In genomic region chr3:131347831-131348578, GRCm38 (mm10) we compare ENCODE assay signal across 9 mouse cellular contexts. TPM values are rescaled to one million over a fixed set of nuclear protein-coding genes. Genes with fewer than 3 reads are reported as not detected.
A peak's percentile ranks its signal among the peaks of the same experiment; 100 is the strongest.
DNase-seq lines count a peak whose midpoint lies in the region; TF ChIP-seq lines count a peak whose summit lies in the region.
"Had no signal": no experiment of that assay in that cellular context is flagged by ENCODE, and none has a peak within 500 bp of the region (broad histone marks: within the 10 kb centered on the region; RNA-seq: fewer than 3 reads in every experiment).

No protein-coding gene starts in this region.

- no peaks in the 10 kb centered on the region for H3K9me3 ChIP-seq in MEL (replicated peaks; ENCODE audit: insufficient read depth, low read length)
- H3K9me3 ChIP-seq: neural tube, embryonic 13.5 days had no signal

- no peaks in the 10 kb centered on the region for H3K4me1 ChIP-seq in MEL (ENCODE audit: control insufficient read depth in 1 of 2, insufficient read depth in 2 of 2, low read length in 2 of 2)
- H3K4me1 ChIP-seq: neural tube, embryonic 13.5 days had no signal

- intact Hi-C loops in left cerebral cortex, adult 2 months (cut with DNase I) = no loop called here

- H3K9ac ChIP-seq in MEL (ENCODE audit: control insufficient read depth, low read depth, low read length, poor library complexity, severe bottlenecking) = no peak overlapping the region
- H3K9ac ChIP-seq: neural tube, embryonic 13.5 days had no signal

- peak; percentile 56 for TF ChIP-seq RAD21 in MEL (IDR thresholded peaks at IDR 0.05; ENCODE audit: low read depth, low read length)

- TF ChIP-seq POLR2A in MEL (IDR thresholded peaks at IDR 0.05; ENCODE audit: control insufficient read depth in 1 of 2, insufficient read depth in 1 of 2, low read depth in 1 of 2, low read length in 2 of 2, poor library complexity in 1 of 2) = no peak

- H3K36me3 ChIP-seq in MEL (ENCODE audit: control insufficient read depth in 1 of 2, insufficient read depth in 2 of 2, low read length in 2 of 2) = no peaks in the 10 kb centered on the region
- H3K36me3 ChIP-seq: neural tube, embryonic 13.5 days had no signal

- H3K27me3 ChIP-seq in MEL (ENCODE audit: control insufficient read depth in 1 of 2, insufficient read depth in 2 of 2, low read length in 2 of 2) = peaks cover 0 to 2% of the 10 kb centered on the region in 2 experiments; a peak in 1 of 4 replicates
- H3K27me3 ChIP-seq: neural tube, embryonic 13.5 days had no signal

- no peak overlapping the region for H3K27ac ChIP-seq in left cerebral cortex, adult 2 months
- H3K27ac ChIP-seq in MEL (ENCODE audit: control insufficient read depth, low read depth, low read length) = no peak overlapping the region
- H3K27ac ChIP-seq: neural tube, embryonic 13.5 days had no signal

- no peak for TF ChIP-seq EP300 in MEL (IDR thresholded peaks at IDR 0.05; ENCODE audit: low read depth in 1 of 2, low read length in 2 of 2)

- H3K79me2 ChIP-seq in MEL (ENCODE audit: control insufficient read depth, insufficient read depth, low read length, poor library complexity) = no peaks in the 10 kb centered on the region

- no peak for DNase-seq in left cerebral cortex, adult 2 months (ENCODE audit: extremely low spot score in 1 of 2, low spot score in 2 of 2)
- DNase-seq in left cerebral cortex, adult 18-20 months (ENCODE audit: low spot score in 2 of 2) = no peak
- peak; percentile 48 for DNase-seq in MEL (ENCODE audit: low read depth, low spot score)
- DNase-seq in embryo, embryonic 10.5 days (ENCODE audit: low spot score) = peak; percentile 65
- DNase-seq in kidney, postnatal 4 days = peak; percentile 72 to 79
- peak; percentile 42 for DNase-seq in thymus, postnatal 14 days
- no peak for DNase-seq in spleen, adult 18-20 months
- DNase-seq in gastrocnemius, adult 8-10 months (ENCODE audit: low spot score in 2 of 2) = no peak

- no peak overlapping the region for H3K4me3 ChIP-seq in left cerebral cortex, adult 2 months
- no peak overlapping the region for H3K4me3 ChIP-seq in MEL (ENCODE audit: control insufficient read depth in 1 of 2, insufficient read depth in 1 of 2, low read depth in 2 of 2, low read length in 2 of 2)
- H3K4me3 ChIP-seq: neural tube, embryonic 13.5 days had no signal

- TF ChIP-seq CTCF in left cerebral cortex, adult 2 months (IDR thresholded peaks at IDR 0.05) = peak; percentile 51
- TF ChIP-seq CTCF in MEL (IDR thresholded peaks at IDR 0.05 in 2 of 3, conservative IDR thresholded peaks at IDR 0.05 in 1 of 3; ENCODE audit: control insufficient read depth in 1 of 3, insufficient read depth in 1 of 3, low read depth in 2 of 3, low read length in 3 of 3, poor library complexity in 1 of 3, severe bottlenecking in 1 of 3) = peak; percentile 62 to 68 (median 67)

TF ChIP-seq in MEL, 35 proteins besides CTCF, POLR2A, EP300 and RAD21:
- peak; percentile 54 for TF ChIP-seq SMC3 (IDR thresholded peaks at IDR 0.05; ENCODE audit: low read depth, low read length)
- TF ChIP-seq USF1 (IDR thresholded peaks at IDR 0.05; ENCODE audit: low read depth, low read length) = no peak
- TF ChIP-seq ZNF384 (IDR thresholded peaks at IDR 0.05; ENCODE audit: low read depth, low read length) = peak; percentile 85

RNA-seq across cellular contexts. Expression of gene Cyp2u1, which starts 45.0 kb away (rescaled TPM):
- total RNA-seq in left cerebral cortex, adult 2 months (2021) = 10 to 100 TPM; 16.0 to 17.3 TPM
- total RNA-seq in left cerebral cortex, adult 18-20 months (2021) = 10 to 100 TPM; 15.9 to 17.0 TPM
- 3.5 and 4.5 TPM in 2 replicates for total RNA-seq in MEL (2012; rRNA removed)
- 1 to 10 TPM in 1 of 2 experiments, not detected in 1; 3.6 TPM for polyA plus RNA-seq in MEL (2012; ENCODE audit: insufficient read depth in 1 of 2, insufficient read length in 2 of 2, low read depth in 1 of 2, low replicate concordance in 2 of 2, missing spikeins in 1 of 2)
- total RNA-seq in gastrocnemius, adult 8-10 months (2022) = 10 to 100 TPM; 13.5 to 19.2 (median 16.0) TPM

Comparison
In these comparisons a context has a peak if more than half of its experiments do, and no peak if none do; other contexts are left out.
1. DNase-seq: peak in MEL (single experiment), embryo, embryonic 10.5 days (single experiment), kidney, postnatal 4 days (2 of 2) and thymus, postnatal 14 days (single experiment); none in left cerebral cortex, adult 2 months (0 of 2), left cerebral cortex, adult 18-20 months (0 of 2), spleen, adult 18-20 months (0 of 2) and gastrocnemius, adult 8-10 months (0 of 2).